Mouse (Mus musculus): ENCODE results near the gene Hccs. TPM values are rescaled to one million over a fixed set of nuclear protein-coding genes. Genes with fewer than 3 reads are reported as not detected.

The Hccs gene
- total RNA-seq, 2 experiments from 2014 or later, result 24.3 to 30.8 TPM

- intact Hi-C loops (cut with DNase I), result no loop called here
- DNase-seq, result no peak
Measured at GRCm38 (mm10) chrX:169210019-169210418, 110.2 kb downstream of the Hccs start.

Other genes with a start within 250 kb of the Hccs start
- 1 to 10 TPM; 1.5 to 2.4 TPM for gene Amelx, start 133.2 kb downstream of the Hccs start, total RNA-seq (2021)